In genomic region chr7:144468741-144469140, GRCm38 (mm10) we compare ENCODE assay signal across 9 mouse cellular contexts. TPM values are rescaled to one million over a fixed set of nuclear protein-coding genes. Genes with fewer than 3 reads are reported as not detected.
DNase-seq lines count a peak whose midpoint lies in the region; ATAC-seq lines count a peak whose summit lies in the region.
"Had no signal": no experiment of that assay in that cellular context is flagged by ENCODE, and none has a peak within 500 bp of the region (broad histone marks: within the 10 kb centered on the region; RNA-seq: fewer than 3 reads in every experiment).

No protein-coding gene starts in this region.

- H3K9me3 ChIP-seq in heart, embryonic 14.5 days (ENCODE audit: control insufficient read depth, low read length) = no peaks in the 10 kb centered on the region
- H3K9me3 ChIP-seq in neural tube, embryonic 11.5 days (ENCODE audit: control insufficient read depth, low read length) = no peaks in the 10 kb centered on the region
- H3K9me3 ChIP-seq in limb, embryonic 15.5 days = no peaks in the 10 kb centered on the region

- peak overlapping the region in 1 of 2 experiments; percentile 93; a peak in 2 of 4 replicates for H3K4me3 ChIP-seq in heart, embryonic 14.5 days (ENCODE audit: control insufficient read depth in 1 of 2, insufficient read depth in 1 of 2, low read depth in 1 of 2, low read length in 2 of 2)
- peak overlapping the region; percentile 97; the same call in 1 of the 2 replicates for H3K4me3 ChIP-seq in neural tube, embryonic 11.5 days (ENCODE audit: low read depth, low read length)
- H3K4me3 ChIP-seq in limb, embryonic 15.5 days = peak overlapping the region; percentile 93; the same call in 1 of the 2 replicates

- H3K4me1 ChIP-seq in heart, embryonic 14.5 days (ENCODE audit: control insufficient read depth in 2 of 2, insufficient read depth in 2 of 2, low read length in 2 of 2) = peaks cover 13 to 20% of the 10 kb centered on the region in 2 experiments
- H3K4me1 ChIP-seq in neural tube, embryonic 11.5 days (ENCODE audit: control insufficient read depth, insufficient read depth, low read length) = peaks cover 11% of the 10 kb centered on the region
- H3K4me1 ChIP-seq in limb, embryonic 15.5 days = peaks cover 15% of the 10 kb centered on the region

- H3K4me2 ChIP-seq in heart, embryonic 14.5 days (ENCODE audit: low read length) = peak overlapping the region; percentile 88
- no peak overlapping the region for H3K4me2 ChIP-seq in neural tube, embryonic 11.5 days (ENCODE audit: low read depth)
- peak overlapping the region; percentile 76; the same call in 1 of the 2 replicates for H3K4me2 ChIP-seq in limb, embryonic 15.5 days

- H3K36me3 ChIP-seq in heart, embryonic 14.5 days (ENCODE audit: control insufficient read depth, insufficient read depth, low read length) = peaks cover 23% of the 10 kb centered on the region
- no peaks in the 10 kb centered on the region; the same call in none of the 2 replicates for H3K36me3 ChIP-seq in neural tube, embryonic 11.5 days (ENCODE audit: control insufficient read depth, insufficient read depth, low read length)
- peaks cover 26% of the 10 kb centered on the region for H3K36me3 ChIP-seq in limb, embryonic 15.5 days

- H3K27ac ChIP-seq in heart, embryonic 14.5 days (replicated peaks in 1 of 2; ENCODE audit: control insufficient read depth in 1 of 2, insufficient read depth in 1 of 2, low read depth in 2 of 2, low read length in 2 of 2) = peak overlapping the region in 1 of 2 experiments; percentile 88; a peak in 1 of 4 replicates
- H3K27ac ChIP-seq in neural tube, embryonic 11.5 days (ENCODE audit: low read depth, low read length) = no peak overlapping the region
- no peak overlapping the region; the same call in 1 of the 2 replicates for H3K27ac ChIP-seq in limb, embryonic 15.5 days

- DNase-seq in heart, postnatal 4 days = no peak
- no peak for DNase-seq in neural tube, embryonic 11.5 days (ENCODE audit: low spot score)
- no peak for DNase-seq in neural tube, embryonic 10.5 days (ENCODE audit: extremely low spot score, low spot score)
- no peak for DNase-seq in right cerebral cortex, postnatal 36 days (ENCODE audit: low spot score in 2 of 2)
- DNase-seq: left cerebral cortex, postnatal 4 days had no signal

- 83% methylated on average over 5 of the region's 5 CpGs for WGBS in heart, embryonic 14.5 days
- WGBS in neural tube, embryonic 11.5 days = 89% methylated on average over 5 of the region's 5 CpGs
- WGBS in limb, embryonic 15.5 days = 68% methylated on average over 5 of the region's 5 CpGs

- H3K9ac ChIP-seq in heart, embryonic 14.5 days (ENCODE audit: low read length) = peak overlapping the region; percentile 97; the same call in 1 of the 2 replicates
- peak overlapping the region; percentile 94 for H3K9ac ChIP-seq in neural tube, embryonic 11.5 days (ENCODE audit: low read length)
- H3K9ac ChIP-seq in limb, embryonic 15.5 days = no peak overlapping the region

- no peak for ATAC-seq in heart, embryonic 14.5 days (ENCODE audit: insufficient number of reproducible peaks, insufficient read depth, low FRiP score, low read depth)
- ATAC-seq in neural tube, embryonic 11.5 days (ENCODE audit: insufficient read depth, low FRiP score, low TSS enrichment) = no peak
- no peak for ATAC-seq in limb, embryonic 15.5 days (ENCODE audit: insufficient number of reproducible peaks, low FRiP score, low TSS enrichment, low read depth)
- no peak for ATAC-seq in megakaryocyte-erythroid progenitor cell, adult 5-6 weeks (replicated peaks; ENCODE audit: low FRiP score, low TSS enrichment, poor library complexity, severe bottlenecking)
- no peak for ATAC-seq in frontal cortex, adult (ENCODE audit: low TSS enrichment)

- H3K27me3 ChIP-seq in heart, embryonic 14.5 days (ENCODE audit: control insufficient read depth, insufficient read depth, low read length) = no peaks in the 10 kb centered on the region
- no peaks in the 10 kb centered on the region for H3K27me3 ChIP-seq in neural tube, embryonic 11.5 days (ENCODE audit: control insufficient read depth, insufficient read depth, low read length)
- H3K27me3 ChIP-seq in limb, embryonic 15.5 days = no peaks in the 10 kb centered on the region

RNA-seq across cellular contexts. Expression of gene Cttn, which starts 2.1 kb away (rescaled TPM):
- polyA plus RNA-seq in heart, embryonic 14.5 days (2014; fragmentation: Nextera tagmentation; extraction: Ambion mirVana) = 121 and 128 TPM in 2 replicates
- total RNA-seq in heart, postnatal 4 days (2021) = 10 to 100 TPM; 88.0 to 93.4 TPM
- 186 and 202 TPM in 2 replicates for polyA plus RNA-seq in neural tube, embryonic 11.5 days (2014; fragmentation: Nextera tagmentation; extraction: Ambion mirVana)
- polyA plus RNA-seq in limb, embryonic 15.5 days (2015; fragmentation: Nextera tagmentation; extraction: Ambion mirVana) = 183 and 187 TPM in 2 replicates
- total RNA-seq in megakaryocyte-erythroid progenitor cell, adult 5-6 weeks (2014; fragmentation: Nextera tagmentation) = 23.5 and 23.7 TPM in 2 replicates
- total RNA-seq in megakaryocyte-erythroid progenitor cell, adult 5-6 weeks (2017) = 34.7 and 42.2 TPM in 2 replicates
